Mouse (Mus musculus) kidney, adult 2 months (tissue): ENCODE results near the gene Arpp21.

ENCODE experiments used
- CTCF ChIP-seq: fragments of 200-500 bp; conservative IDR thresholded peaks from 2 replicates; pipeline ENCODE4 v1.5.1; 2011; ENCODE audit warnings: low read depth, mild to moderate bottlenecking, control low read depth, low read length, moderate library complexity, mixed read lengths; ENCODE audit not compliant: insufficient read depth, insufficient read length
- POLR2A ChIP-seq: fragments of 200-500 bp; IDR thresholded peaks from one replicate; pipeline ENCODE4 v1.6.1; 2011; ENCODE audit warnings: low read depth, low read length, control low read depth

DNA sequence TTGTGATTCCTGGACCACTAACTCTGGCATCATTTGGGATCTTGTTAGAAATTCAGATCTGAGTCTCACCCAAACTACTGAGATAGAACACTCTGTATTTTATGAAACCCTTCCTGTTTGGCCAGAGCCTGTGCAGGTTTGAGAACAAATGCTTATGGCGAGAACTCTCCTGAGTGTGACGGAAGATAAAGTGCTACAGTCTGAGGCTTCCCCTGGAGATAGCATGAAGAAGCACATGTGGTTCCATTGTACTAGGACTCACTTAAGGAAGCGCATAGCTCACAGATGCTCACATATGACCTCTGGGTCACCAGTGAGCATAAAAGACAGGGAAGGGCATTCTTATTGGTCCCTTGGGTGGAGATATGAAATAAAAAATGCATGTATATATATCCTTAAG is 17.5 kb downstream of the Arpp21 start:
- TF ChIP-seq CTCF (no peak), POLR2A (no peak)
